Mouse (Mus musculus) midbrain, embryonic 12.5 days (tissue): ENCODE data around the gene Gemin7. TPM values are rescaled to one million over a fixed set of nuclear protein-coding genes. Genes with fewer than 3 reads are reported as not detected.
A peak's percentile ranks its signal among the peaks of the same experiment; 100 is the strongest.

Experiments used
- ATAC-seq: fragments of 200-750 bp; cut with Nextera tagmentation; 2 replicates; pipeline ENCODE4 v1.8.0; 2017; ENCODE audit warnings: low read depth, moderate TSS enrichment, moderate library complexity; ENCODE audit not compliant: low FRiP score
- H3K27ac ChIP-seq: fragments of 300-500 bp; sonication (generic); replicated peaks from 2 replicates; pipeline ENCODE4 v1.5.1; 2016; ENCODE audit warnings: mild to moderate bottlenecking
- H3K27me3 ChIP-seq: fragments of 300-500 bp; sonication (generic); 2 replicates; pipeline ENCODE4 v1.6.1; 2016; ENCODE audit warnings: mild to moderate bottlenecking
- H3K36me3 ChIP-seq: fragments of 300-500 bp; sonication (generic); 2 replicates; pipeline ENCODE4 v1.6.1; 2016
- H3K4me1 ChIP-seq: fragments of 300-500 bp; sonication (generic); 2 replicates; pipeline ENCODE4 v1.6.1; 2016
- H3K4me2 ChIP-seq: fragments of 300-500 bp; sonication (generic); replicated peaks from 2 replicates; pipeline ENCODE4 v1.6.1; 2016; ENCODE audit warnings: mild to moderate bottlenecking, moderate library complexity
- H3K4me3 ChIP-seq: fragments of 300-500 bp; sonication (generic); 2 replicates; pipeline ENCODE4 v1.5.1; 2016; ENCODE audit warnings: mild to moderate bottlenecking
- H3K9ac ChIP-seq: fragments of 300-500 bp; sonication (generic); replicated peaks from 2 replicates; pipeline ENCODE4 v1.6.1; 2016; ENCODE audit warnings: mild to moderate bottlenecking, moderate library complexity
- H3K9me3 ChIP-seq: fragments of 300-500 bp; sonication (generic); 2 replicates; pipeline ENCODE4 v1.6.1; 2016; ENCODE audit warnings: mild to moderate bottlenecking
- WGBS: fragments of 180-500 bp; shearing (Covaris S2); methylation state at CpG from one replicate; pipeline ENCODE4 v1.1.7; 2016; 5-methylcytosine and 5-hydroxymethylcytosine counted together
- polyA plus RNA-seq: library from polyadenylated mRNA; unstranded; fragments of >200 nt; fragmentation: Nextera tagmentation; extraction: Ambion mirVana; gene quantifications from 2 replicates; pipeline ENCODE4 v1.2.1, GENCODE M21; 2016

The Gemin7 gene
- polyA plus RNA-seq, 1 experiment from 2014 or later, result 132 TPM

GRCm38 (mm10) chr7:19540771-19541566 is 36.4 kb downstream of the Gemin7 start:
- Histone ChIP-seq H3K27ac (no peak overlapping the region), H3K36me3 (no peaks in the 10 kb centered on the region), H3K4me3 (no peak overlapping the region), H3K27me3 (no peaks in the 10 kb centered on the region), H3K4me1 (peaks cover 16% of the 10 kb centered on the region), H3K9ac (no peak overlapping the region), H3K4me2 (no peak overlapping the region), H3K9me3 (no peaks in the 10 kb centered on the region)
- no peak for ATAC-seq
- 92% methylated on average over 2 of the region's 2 CpGs for WGBS

DNA sequence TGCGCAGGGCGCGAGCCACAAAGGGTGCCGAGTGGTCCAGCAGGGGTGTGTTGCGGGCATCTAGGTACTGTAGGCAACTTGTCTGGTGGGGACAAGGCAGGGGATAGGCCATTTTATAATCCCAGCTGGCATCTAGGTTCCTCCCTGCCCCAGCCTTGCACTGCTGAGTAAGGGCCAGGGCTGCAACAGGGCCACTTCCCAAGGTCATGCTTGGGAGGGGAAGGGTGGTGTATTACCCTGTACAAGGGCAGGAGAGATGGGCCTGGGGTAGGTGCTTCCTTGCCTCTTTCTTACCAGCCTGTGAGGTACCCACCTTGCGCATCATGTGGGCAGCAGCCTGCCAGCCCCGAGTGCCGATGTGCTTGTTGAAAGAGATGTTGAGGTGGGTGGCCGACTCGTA is 42.7 kb downstream of the Gemin7 start:
- Histone ChIP-seq H3K4me2 (no peak overlapping the region), H3K27me3 (no peaks in the 10 kb centered on the region), H3K9me3 (no peaks in the 10 kb centered on the region), H3K36me3 (peaks cover 59% of the 10 kb centered on the region), H3K9ac (no peak overlapping the region), H3K4me3 (no peak overlapping the region), H3K4me1 (0 out of 2 replicates have a peak, but pooled peaks cover 3% of the 10 kb centered on the region), H3K27ac (no peak overlapping the region)
- ATAC-seq, result no peak
- 98% methylated on average over 10 of the region's 10 CpGs for WGBS

GRCm38 (mm10) chr7:19532240-19532639 is 45.2 kb downstream of the Gemin7 start:
- Histone ChIP-seq H3K36me3 (peaks cover 70% of the 10 kb centered on the region), H3K9me3 (no peaks in the 10 kb centered on the region), H3K4me2 (no peak overlapping the region), H3K9ac (no peak overlapping the region), H3K4me1 (no peaks in the 10 kb centered on the region), H3K4me3 (no peak overlapping the region), H3K27me3 (no peaks in the 10 kb centered on the region), H3K27ac (no peak overlapping the region)
- ATAC-seq, result no peak
- WGBS, result 95% methylated on average over 14 of the region's 14 CpGs

GRCm38 (mm10) chr7:19531077-19531476 is 46.3 kb downstream of the Gemin7 start:
- Histone ChIP-seq H3K27me3 (0 out of 2 replicates have a peak, but pooled peaks cover 3% of the 10 kb centered on the region), H3K4me1 (no peaks in the 10 kb centered on the region), H3K27ac (no peak overlapping the region), H3K9ac (no peak overlapping the region), H3K9me3 (no peaks in the 10 kb centered on the region), H3K36me3 (peaks cover 70% of the 10 kb centered on the region), H3K4me2 (no peak overlapping the region), H3K4me3 (no peak overlapping the region)
- 81% methylated on average over 10 of the region's 10 CpGs for WGBS
- ATAC-seq, result no peak

DNA sequence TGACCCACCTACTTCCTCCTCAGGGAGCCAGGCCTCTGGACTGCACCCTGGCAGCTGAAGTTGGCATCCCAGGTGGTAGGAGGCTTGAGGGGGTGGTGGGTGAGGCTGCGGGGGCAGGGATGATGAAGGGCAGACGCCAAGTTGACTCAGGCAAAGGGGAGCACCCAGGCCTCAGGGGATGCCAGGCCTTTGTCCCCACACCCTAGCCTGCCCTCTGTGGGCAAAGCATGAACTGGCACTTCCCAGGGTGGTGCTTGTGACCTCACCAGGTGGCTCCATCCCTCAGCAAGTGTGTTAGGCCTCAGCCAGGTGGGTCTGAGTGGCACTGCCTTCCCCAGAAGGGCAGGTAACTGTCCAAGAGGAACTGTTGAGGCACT is 52.3 kb downstream of the Gemin7 start:
- no peak overlapping the region for H3K27ac ChIP-seq
- no peaks in the 10 kb centered on the region for H3K9me3 ChIP-seq
- peaks cover 16% of the 10 kb centered on the region; the same call in 1 of the 2 replicates for H3K36me3 ChIP-seq
- H3K9ac ChIP-seq, result no peak overlapping the region
- no peak for ATAC-seq
- WGBS, result 56% methylated on average over 2 of the region's 2 CpGs
- no peak overlapping the region for H3K4me3 ChIP-seq
- peaks cover 63% of the 10 kb centered on the region for H3K27me3 ChIP-seq
- no peak overlapping the region for H3K4me2 ChIP-seq
- peaks cover 22% of the 10 kb centered on the region for H3K4me1 ChIP-seq

DNA sequence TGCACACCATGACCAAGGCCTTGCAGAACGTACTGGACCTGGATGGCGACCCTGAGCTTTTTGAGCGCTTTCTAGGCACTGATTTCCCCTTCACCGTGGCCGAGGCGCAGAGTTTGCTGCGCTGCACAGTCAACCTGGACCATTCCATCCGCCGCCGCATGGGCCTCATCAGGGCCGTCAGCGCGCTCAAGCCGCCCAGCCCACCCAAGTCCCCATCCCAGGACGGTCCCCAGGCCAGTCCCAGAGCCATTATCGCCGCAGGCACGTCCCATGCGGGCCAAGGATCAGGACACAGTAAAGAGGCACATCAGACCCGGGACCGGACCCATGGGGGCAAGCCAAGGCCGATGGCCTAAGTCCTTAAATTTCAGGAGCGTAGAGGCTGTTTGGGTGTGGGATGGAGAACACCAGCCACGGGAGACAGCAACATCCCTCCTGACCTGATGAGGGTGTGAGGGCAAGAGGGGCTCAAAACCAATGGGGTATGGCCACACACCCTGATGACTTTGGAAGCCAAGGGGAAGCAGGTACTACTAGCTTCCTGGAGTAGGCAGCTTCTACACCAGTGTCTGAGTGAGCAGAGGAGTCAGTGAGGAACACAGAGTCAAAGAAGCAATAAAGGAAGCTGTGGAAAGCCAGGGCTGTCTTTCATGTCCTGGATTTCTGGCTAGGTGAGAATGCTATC is 52.8 kb downstream of the Gemin7 start:
- Histone ChIP-seq H3K36me3 (peaks cover 10% of the 10 kb centered on the region; the same call in 1 of the 2 replicates), H3K27ac (no peak overlapping the region), H3K4me1 (peaks cover 27% of the 10 kb centered on the region), H3K9ac (peak overlapping the region; percentile 44; the same call in 1 of the 2 replicates), H3K4me2 (peak overlapping the region; percentile 68), H3K4me3 (peak overlapping the region; percentile 42), H3K27me3 (peaks cover 68% of the 10 kb centered on the region), H3K9me3 (no peaks in the 10 kb centered on the region)
- 14% methylated on average over 24 of the region's 24 CpGs for WGBS
- peak; percentile 39; the same call in 1 of the 2 replicates for ATAC-seq

- Histone ChIP-seq H3K9me3 (no peaks in the 10 kb centered on the region), H3K36me3 (peaks cover 4% of the 10 kb centered on the region; the same call in 1 of the 2 replicates), H3K4me2 (peak overlapping the region; percentile 68), H3K4me1 (peaks cover 28% of the 10 kb centered on the region), H3K27ac (no peak overlapping the region), H3K4me3 (peak overlapping the region; percentile 42), H3K27me3 (peaks cover 75% of the 10 kb centered on the region), H3K9ac (peak overlapping the region; percentile 44)
- peak; percentile 55 for ATAC-seq
- 2% methylated on average over 64 of the region's 64 CpGs for WGBS
Observed at GRCm38 (mm10) chr7:19523757-19524419, 53.5 kb downstream of the Gemin7 start.

DNA sequence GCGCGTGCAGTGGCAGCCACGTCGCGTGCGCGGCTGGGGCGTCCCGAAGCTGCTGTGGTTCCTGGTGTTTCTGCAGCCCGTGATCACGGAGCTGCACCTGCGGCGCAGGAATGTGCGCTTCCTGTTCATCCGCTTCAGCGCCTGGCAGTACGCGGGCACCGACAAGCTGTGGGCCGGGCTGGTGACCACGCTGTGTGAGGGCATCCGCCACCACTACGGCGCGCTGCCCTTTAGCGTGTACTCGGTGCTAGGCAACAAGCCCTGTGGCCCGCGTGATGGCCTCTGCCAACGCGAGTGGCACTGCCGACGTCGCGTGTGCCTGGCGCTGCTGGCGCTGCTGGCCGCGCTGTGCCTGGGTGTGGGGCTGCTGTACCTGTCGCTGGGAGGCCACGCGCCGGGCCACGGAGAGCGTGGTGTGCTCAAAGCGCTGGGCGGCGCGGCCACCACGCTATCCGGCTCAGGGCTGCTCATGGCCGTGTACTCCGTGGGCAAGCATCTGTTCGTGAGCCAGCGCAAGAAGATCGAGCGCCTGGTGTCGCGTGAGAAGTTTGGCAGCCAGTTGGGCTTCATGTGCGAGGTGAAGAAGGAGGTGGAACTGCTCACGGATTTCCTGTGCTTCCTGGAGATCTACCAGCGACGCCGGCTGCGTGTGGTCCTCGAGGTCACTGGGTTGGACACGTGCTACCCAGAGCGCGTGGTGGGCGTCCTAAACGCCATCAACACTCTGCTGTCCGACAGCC is 54.2 kb downstream of the Gemin7 start:
- H3K4me3 ChIP-seq, result peak overlapping the region; percentile 42
- 0 out of 2 replicates have a peak, but pooled peaks have one; percentile 4 for ATAC-seq

DNA sequence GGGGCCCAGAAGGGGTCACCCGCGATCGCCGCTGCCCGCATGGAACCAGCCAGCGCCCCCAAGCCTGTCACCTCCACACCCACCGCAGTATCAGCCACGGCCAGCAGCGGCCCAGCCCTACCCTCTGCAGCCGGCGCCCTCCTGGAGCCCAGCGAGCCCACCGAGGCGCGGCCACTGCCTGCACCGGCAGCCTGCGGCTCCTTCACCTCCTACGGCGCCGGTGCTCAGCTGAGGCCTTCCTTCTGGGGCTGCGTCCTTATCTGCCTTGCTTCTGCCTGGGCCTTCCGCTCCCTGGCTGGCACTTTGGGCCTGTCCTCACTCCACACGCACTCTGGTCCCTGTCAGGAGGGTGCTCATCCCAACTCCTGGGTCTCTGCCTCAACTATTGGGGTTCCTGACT is 57.4 kb downstream of the Gemin7 start:
- no peaks in the 10 kb centered on the region for H3K36me3 ChIP-seq
- peak overlapping the region; percentile 31 for H3K4me3 ChIP-seq
- no peaks in the 10 kb centered on the region for H3K9me3 ChIP-seq
- peaks cover 90% of the 10 kb centered on the region for H3K27me3 ChIP-seq
- H3K4me2 ChIP-seq, result peak overlapping the region; percentile 50
- H3K27ac ChIP-seq, result no peak overlapping the region
- no peak for ATAC-seq
- H3K4me1 ChIP-seq, result peaks cover 34% of the 10 kb centered on the region
- peak overlapping the region; percentile 49; the same call in 1 of the 2 replicates for H3K9ac ChIP-seq
- 6% methylated on average over 22 of the region's 23 CpGs for WGBS

More for the DNA sequence above, 54.2 kb downstream of the Gemin7 start:
- 14% methylated on average over 72 of the region's 72 CpGs for WGBS
- Histone ChIP-seq H3K27ac (no peak overlapping the region), H3K9me3 (no peaks in the 10 kb centered on the region), H3K9ac (0 out of 2 replicates have a peak overlapping the region, but pooled peaks have one; percentile 28), H3K36me3 (no peaks in the 10 kb centered on the region), H3K27me3 (peaks cover 82% of the 10 kb centered on the region), H3K4me1 (peaks cover 28% of the 10 kb centered on the region), H3K4me2 (peak overlapping the region; percentile 68)

DNA sequence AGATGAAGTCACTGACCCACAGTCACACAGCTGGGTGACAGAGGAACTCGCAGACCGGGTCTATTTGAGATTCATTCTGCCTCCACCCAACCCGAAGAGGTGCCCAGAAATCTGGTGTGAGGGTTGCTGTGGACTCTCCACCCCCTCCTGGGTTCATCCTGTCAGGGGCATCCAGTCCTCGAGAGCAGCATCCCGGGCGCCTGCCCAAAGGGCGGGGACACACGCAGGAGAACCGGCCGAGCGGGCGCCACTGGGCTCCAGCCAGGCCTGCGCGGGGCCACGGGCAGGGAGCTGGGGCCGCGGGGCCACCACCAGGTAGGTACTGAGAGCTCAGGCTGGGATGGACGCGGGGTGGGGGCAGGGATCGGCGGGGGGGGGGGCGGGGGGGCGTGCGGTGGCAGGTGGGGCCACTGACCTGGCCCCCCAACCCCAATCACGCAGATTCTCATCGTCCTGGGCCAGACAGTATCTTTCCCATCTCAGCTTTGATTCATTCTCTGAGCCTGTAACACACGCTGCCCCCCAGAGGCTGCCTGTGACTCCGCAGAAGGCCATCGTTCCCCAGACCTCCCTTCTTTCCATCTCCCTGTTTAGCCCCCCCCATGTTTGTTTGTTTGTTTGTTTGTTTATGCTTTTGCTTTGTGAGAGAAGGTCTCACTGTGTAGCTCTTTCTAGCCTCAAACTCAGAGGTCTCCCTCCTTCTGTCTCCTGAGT is 59.6 kb downstream of the Gemin7 start, which contains the start of gene Nkpd1:
Gene Nkpd1, plus strand, starts transcription at position 187 of the 714 bp plus-strand sequence.
- Histone ChIP-seq H3K4me3 (peak within 1 kb of the TSS; percentile 27), H3K27me3 (peaks cover 74% of the 10 kb centered on the region), H3K27ac (no peak within 1 kb of the TSS), H3K4me1 (peaks cover 16% of the 10 kb centered on the region), H3K9ac (peak within 1 kb of the TSS; percentile 39; the same call in 1 of the 2 replicates), H3K9me3 (no peaks in the 10 kb centered on the region), H3K4me2 (peak within 1 kb of the TSS; percentile 51), H3K36me3 (no peaks in the 10 kb centered on the region)
- no peak for ATAC-seq
- 8% methylated on average over 21 of the region's 29 CpGs for WGBS
